Mouse (Mus musculus): ENCODE measurements at regions not wholly inside any gene's neighbourhood (a gene's known extent, or its start where the extent isn't known, plus 50 kb on each side); places are given as distances from the start of the nearest gene placed in this dataset.

GRCm38 (mm10) chr1:128809601-128810000, 217.5 kb upstream of the Cxcr4 start:
- no peak overlapping the region for H3ac ChIP-seq (ENCODE audit: control insufficient read depth, insufficient read length)
- no peaks in the 10 kb centered on the region for H3K36me3 ChIP-seq (ENCODE audit: control insufficient read depth, insufficient read depth)
- TF ChIP-seq CEBPB (IDR thresholded peaks at IDR 0.05; ENCODE audit: insufficient read depth, poor library complexity, severe bottlenecking), result no peak
- no peak for TF ChIP-seq MAX (IDR thresholded peaks at IDR 0.05; ENCODE audit: low read depth)
- no peak for TF ChIP-seq MYOD1 (IDR thresholded peaks at IDR 0.05; ENCODE audit: control insufficient read depth in 1 of 3, insufficient read length in 2 of 3, low read depth in 2 of 3)
- no peak for TF ChIP-seq E2F4 (IDR thresholded peaks at IDR 0.05; ENCODE audit: insufficient read depth)
- no peak for TF ChIP-seq REST (IDR thresholded peaks at IDR 0.05; ENCODE audit: insufficient read depth, insufficient read length)
- no peak for TF ChIP-seq TCF3 (IDR thresholded peaks at IDR 0.05; ENCODE audit: insufficient read length, low read depth)
- no peak for TF ChIP-seq MYOG (IDR thresholded peaks at IDR 0.05; ENCODE audit: control insufficient read depth in 1 of 3, insufficient read depth in 1 of 3, insufficient read length in 2 of 3, low read depth in 2 of 3)
- no peak for TF ChIP-seq TCF12 (IDR thresholded peaks at IDR 0.05; ENCODE audit: insufficient read depth, poor library complexity, severe bottlenecking)
- TF ChIP-seq SRF (IDR thresholded peaks at IDR 0.05; ENCODE audit: control insufficient read depth, insufficient read length, low read depth), result no peak
- TF ChIP-seq USF1 (IDR thresholded peaks at IDR 0.05; ENCODE audit: low read depth), result no peak
- TF ChIP-seq POLR2A (IDR thresholded peaks at IDR 0.05; ENCODE audit: insufficient read length, low read depth), result no peak
- TF ChIP-seq POLR2AphosphoS2 (IDR thresholded peaks at IDR 0.05; ENCODE audit: insufficient read length, low read depth), result no peak
- no peaks in the 10 kb centered on the region for H3K27me3 ChIP-seq (ENCODE audit: control insufficient read depth, insufficient read depth, insufficient read length)
- no peaks in the 10 kb centered on the region for H3K79me2 ChIP-seq (ENCODE audit: control insufficient read depth, insufficient read depth)
- H3K4me2 ChIP-seq (ENCODE audit: low read depth), result no peak overlapping the region
- no peak overlapping the region for H3K4me3 ChIP-seq

- TF ChIP-seq CEBPB (IDR thresholded peaks at IDR 0.05; ENCODE audit: insufficient read depth, poor library complexity, severe bottlenecking) (no peak), SRF (IDR thresholded peaks at IDR 0.05; ENCODE audit: control insufficient read depth, insufficient read length, low read depth) (no peak), POLR2A (IDR thresholded peaks at IDR 0.05; ENCODE audit: insufficient read length, low read depth) (no peak), POLR2AphosphoS2 (IDR thresholded peaks at IDR 0.05; ENCODE audit: insufficient read length, low read depth) (no peak), REST (IDR thresholded peaks at IDR 0.05; ENCODE audit: insufficient read depth, insufficient read length) (no peak), E2F4 (IDR thresholded peaks at IDR 0.05; ENCODE audit: insufficient read depth) (no peak), TCF12 (IDR thresholded peaks at IDR 0.05; ENCODE audit: insufficient read depth, poor library complexity, severe bottlenecking) (no peak), USF1 (IDR thresholded peaks at IDR 0.05; ENCODE audit: low read depth) (no peak), MYOG (IDR thresholded peaks at IDR 0.05; ENCODE audit: control insufficient read depth in 1 of 3, insufficient read depth in 1 of 3, insufficient read length in 2 of 3, low read depth in 2 of 3) (no peak), MYOD1 (IDR thresholded peaks at IDR 0.05; ENCODE audit: control insufficient read depth in 1 of 3, insufficient read length in 2 of 3, low read depth in 2 of 3) (no peak), MAX (IDR thresholded peaks at IDR 0.05; ENCODE audit: low read depth) (no peak), TCF3 (IDR thresholded peaks at IDR 0.05; ENCODE audit: insufficient read length, low read depth) (no peak)
- H3K36me3 ChIP-seq (ENCODE audit: control insufficient read depth, insufficient read depth), result no peaks in the 10 kb centered on the region
- H3ac ChIP-seq (ENCODE audit: control insufficient read depth, insufficient read length), result no peak overlapping the region
- no peaks in the 10 kb centered on the region for H3K27me3 ChIP-seq (ENCODE audit: control insufficient read depth, insufficient read depth, insufficient read length)
- H3K79me2 ChIP-seq (ENCODE audit: control insufficient read depth, insufficient read depth), result no peaks in the 10 kb centered on the region
- no peak overlapping the region for H3K4me2 ChIP-seq (ENCODE audit: low read depth)
- H3K4me3 ChIP-seq, result no peak overlapping the region
These were observed 216.5 kb upstream of the Cxcr4 start for GRCm38 (mm10) chr1:128808599-128808998.

GRCm38 (mm10) chr1:128805687-128806653, 213.9 kb upstream of the Cxcr4 start:
- Histone ChIP-seq H3K36me3 (ENCODE audit: control insufficient read depth, insufficient read depth) (no peaks in the 10 kb centered on the region), H3K79me2 (ENCODE audit: control insufficient read depth, insufficient read depth) (no peaks in the 10 kb centered on the region), H3K4me2 (ENCODE audit: low read depth) (no peak overlapping the region), H3K4me3 (no peak overlapping the region), H3K27me3 (ENCODE audit: control insufficient read depth, insufficient read depth, insufficient read length) (peaks cover 5% of the 10 kb centered on the region), H3ac (ENCODE audit: control insufficient read depth, insufficient read length) (no peak overlapping the region)
- TF ChIP-seq TCF12 (IDR thresholded peaks at IDR 0.05; ENCODE audit: insufficient read depth, poor library complexity, severe bottlenecking) (no peak), POLR2A (IDR thresholded peaks at IDR 0.05; ENCODE audit: insufficient read length, low read depth) (no peak), REST (IDR thresholded peaks at IDR 0.05; ENCODE audit: insufficient read depth, insufficient read length) (no peak), MYOG (IDR thresholded peaks at IDR 0.05; ENCODE audit: control insufficient read depth in 1 of 3, insufficient read depth in 1 of 3, insufficient read length in 2 of 3, low read depth in 2 of 3) (no peak), TCF3 (IDR thresholded peaks at IDR 0.05; ENCODE audit: insufficient read length, low read depth) (no peak)

GRCm38 (mm10) chr1:128803433-128804060, 211.5 kb upstream of the Cxcr4 start:
- H3ac ChIP-seq (ENCODE audit: control insufficient read depth, insufficient read length), result no peak overlapping the region
- H3K27me3 ChIP-seq (ENCODE audit: control insufficient read depth, insufficient read depth, insufficient read length), result peaks cover 5% of the 10 kb centered on the region
- H3K4me2 ChIP-seq (ENCODE audit: low read depth), result no peak overlapping the region
- no peak overlapping the region for H3K4me3 ChIP-seq
- no peaks in the 10 kb centered on the region for H3K36me3 ChIP-seq (ENCODE audit: control insufficient read depth, insufficient read depth)
- TF ChIP-seq TCF12 (IDR thresholded peaks at IDR 0.05; ENCODE audit: insufficient read depth, poor library complexity, severe bottlenecking), result no peak
- no peak for TF ChIP-seq E2F4 (IDR thresholded peaks at IDR 0.05; ENCODE audit: insufficient read depth)
- no peak for TF ChIP-seq REST (IDR thresholded peaks at IDR 0.05; ENCODE audit: insufficient read depth, insufficient read length)
- TF ChIP-seq POLR2A (IDR thresholded peaks at IDR 0.05; ENCODE audit: insufficient read length, low read depth), result no peak
- TF ChIP-seq MAX (IDR thresholded peaks at IDR 0.05; ENCODE audit: low read depth), result no peak
- TF ChIP-seq SRF (IDR thresholded peaks at IDR 0.05; ENCODE audit: control insufficient read depth, insufficient read length, low read depth), result no peak
- TF ChIP-seq TCF3 (IDR thresholded peaks at IDR 0.05; ENCODE audit: insufficient read length, low read depth), result no peak
- TF ChIP-seq POLR2AphosphoS2 (IDR thresholded peaks at IDR 0.05; ENCODE audit: insufficient read length, low read depth), result no peak
- TF ChIP-seq MYOD1 (IDR thresholded peaks at IDR 0.05; ENCODE audit: control insufficient read depth in 1 of 3, insufficient read length in 2 of 3, low read depth in 2 of 3), result no peak
- TF ChIP-seq USF1 (IDR thresholded peaks at IDR 0.05; ENCODE audit: low read depth), result no peak
- no peak for TF ChIP-seq MYOG (IDR thresholded peaks at IDR 0.05; ENCODE audit: control insufficient read depth in 1 of 3, insufficient read depth in 1 of 3, insufficient read length in 2 of 3, low read depth in 2 of 3)
- TF ChIP-seq CEBPB (IDR thresholded peaks at IDR 0.05; ENCODE audit: insufficient read depth, poor library complexity, severe bottlenecking), result no peak
- no peaks in the 10 kb centered on the region for H3K79me2 ChIP-seq (ENCODE audit: control insufficient read depth, insufficient read depth)

Data from myocyte (in vitro differentiated cells).